Mouse (Mus musculus): Measurements from ENCODE around the gene Cldn13.

Gene Cldn13

GRCm38 (mm10) chr5:134892717-134893116, 22.6 kb downstream of the Cldn13 start:
- no peak for DNase-seq (ENCODE audit: low spot score in 2 of 2)

GRCm38 (mm10) chr5:134891552-134891951, 23.8 kb downstream of the Cldn13 start:
- DNase-seq (ENCODE audit: low spot score in 2 of 2): no peak

GRCm38 (mm10) chr5:134890601-134891054, 24.7 kb downstream of the Cldn13 start:
- no peak for DNase-seq (ENCODE audit: low spot score in 2 of 2)

- no peak for DNase-seq (ENCODE audit: low spot score in 2 of 2)
These were observed 26.8 kb downstream of the Cldn13 start for GRCm38 (mm10) chr5:134888505-134888904.

GRCm38 (mm10) chr5:134887447-134888335, 27.6 kb downstream of the Cldn13 start:
- DNase-seq (ENCODE audit: low spot score in 2 of 2): no peak

- DNase-seq (ENCODE audit: low spot score in 2 of 2): no peak
These were observed 32.2 kb downstream of the Cldn13 start for GRCm38 (mm10) chr5:134883077-134883476.

- DNase-seq (ENCODE audit: low spot score in 2 of 2): no peak
These were observed 38.5 kb downstream of the Cldn13 start for GRCm38 (mm10) chr5:134876801-134877200.

GRCm38 (mm10) chr5:134875245-134875644, 40.1 kb downstream of the Cldn13 start:
- no peak for DNase-seq (ENCODE audit: low spot score in 2 of 2)

- DNase-seq (ENCODE audit: low spot score in 2 of 2): no peak
These were observed 41.1 kb downstream of the Cldn13 start for GRCm38 (mm10) chr5:134873956-134874879.

GRCm38 (mm10) chr5:134873034-134873433, 42.3 kb downstream of the Cldn13 start:
- no peak for DNase-seq (ENCODE audit: low spot score in 2 of 2)

GRCm38 (mm10) chr5:134872597-134872996, 42.7 kb downstream of the Cldn13 start:
- DNase-seq (ENCODE audit: low spot score in 2 of 2): no peak

- DNase-seq (ENCODE audit: low spot score in 2 of 2): no peak
These were observed 46.8 kb downstream of the Cldn13 start for GRCm38 (mm10) chr5:134868506-134868905.

- no peak for DNase-seq (ENCODE audit: low spot score in 2 of 2)
These were observed 47.8 kb downstream of the Cldn13 start for GRCm38 (mm10) chr5:134867320-134868144.

- no peak for DNase-seq (ENCODE audit: low spot score in 2 of 2)
These were observed 50.2 kb downstream of the Cldn13 start for GRCm38 (mm10) chr5:134865158-134865557.

Data from spleen, postnatal 4 days (tissue).